Mouse (Mus musculus): ENCODE data around the gene Cyyr1. TPM values are rescaled to one million over a fixed set of nuclear protein-coding genes. Genes with fewer than 3 reads are reported as not detected.

Gene Cyyr1
- polyA plus RNA-seq, 1 experiment from 2014 or later, result 6.0 TPM

DNA sequence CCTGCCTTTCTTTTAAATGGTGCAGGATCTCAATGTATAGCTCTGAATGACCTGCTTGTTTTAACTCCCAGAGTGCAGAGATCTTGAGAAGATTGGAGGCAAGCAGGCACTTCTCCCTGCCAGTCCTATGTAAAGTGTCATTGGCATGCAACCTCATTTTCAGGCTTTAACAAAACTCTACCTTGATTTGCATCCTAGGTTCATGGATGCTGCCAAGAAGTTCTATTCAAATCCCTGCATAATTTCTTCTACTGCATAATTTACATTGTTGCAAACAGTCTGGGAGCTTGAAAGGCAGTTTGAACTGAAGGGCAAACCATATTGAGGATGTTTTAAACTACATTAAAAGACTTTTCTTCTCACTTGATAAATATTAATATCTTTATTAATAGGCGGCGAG is 57.4 kb downstream of the Cyyr1 start:
- H3K4me2 ChIP-seq (ENCODE audit: low read length), result no peak overlapping the region
- WGBS, result 85% methylated on average over 2 of the region's 2 CpGs

DNA sequence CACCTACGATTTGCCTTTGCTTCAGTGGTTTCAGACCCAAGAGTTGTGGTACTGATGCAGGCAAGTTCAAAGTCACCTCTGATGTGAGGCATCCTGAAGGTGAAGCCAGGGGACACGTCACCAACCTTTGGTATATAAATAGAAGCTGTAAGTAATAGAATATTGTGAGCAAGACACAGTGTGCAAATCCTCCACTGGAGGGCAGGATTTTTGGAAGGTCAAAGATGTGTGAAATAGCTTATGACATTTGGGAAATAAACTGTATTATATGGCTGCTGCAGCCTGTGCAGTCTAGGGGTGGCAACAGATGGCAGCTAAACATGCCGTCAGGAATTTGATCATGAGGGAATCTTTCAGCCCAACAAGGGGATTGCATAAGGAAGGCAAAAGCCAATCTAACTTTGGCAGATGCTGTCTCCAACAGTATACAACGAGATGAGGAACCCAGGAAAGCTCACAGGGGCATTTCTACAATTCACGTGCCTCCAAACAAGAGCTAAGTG is 65.0 kb downstream of the Cyyr1 start:
- no peaks in the 10 kb centered on the region for H3K4me1 ChIP-seq (replicated peaks; ENCODE audit: control insufficient read depth, insufficient read depth, low read length)
- no peaks in the 10 kb centered on the region for H3K9me3 ChIP-seq (ENCODE audit: control insufficient read depth, low read length)
- H3K4me3 ChIP-seq (ENCODE audit: low read depth, low read length), result no peak overlapping the region
- DNase-seq (ENCODE audit: low spot score) (no peak), ATAC-seq (replicated peaks; ENCODE audit: low FRiP score, low TSS enrichment, low read depth) (no peak)
- H3K27me3 ChIP-seq (replicated peaks; ENCODE audit: control insufficient read depth, insufficient read depth, low read length), result no peaks in the 10 kb centered on the region
- no peak overlapping the region for H3K4me2 ChIP-seq (ENCODE audit: low read length)
- no peak overlapping the region for H3K27ac ChIP-seq (ENCODE audit: low read depth)
- WGBS, result 76% methylated on average over 5 of the region's 5 CpGs
- no peaks in the 10 kb centered on the region for H3K36me3 ChIP-seq (ENCODE audit: control insufficient read depth, insufficient read depth, low read length)
- H3K9ac ChIP-seq (ENCODE audit: low read length), result no peak overlapping the region

More for the DNA sequence above, 57.4 kb downstream of the Cyyr1 start:
- Histone ChIP-seq H3K9ac (ENCODE audit: low read length) (no peak overlapping the region), H3K9me3 (ENCODE audit: control insufficient read depth, low read length) (no peaks in the 10 kb centered on the region), H3K27ac (ENCODE audit: low read depth) (no peak overlapping the region), H3K4me1 (replicated peaks; ENCODE audit: control insufficient read depth, insufficient read depth, low read length) (no peaks in the 10 kb centered on the region), H3K27me3 (replicated peaks; ENCODE audit: control insufficient read depth, insufficient read depth, low read length) (no peaks in the 10 kb centered on the region), H3K36me3 (ENCODE audit: control insufficient read depth, insufficient read depth, low read length) (no peaks in the 10 kb centered on the region), H3K4me3 (ENCODE audit: low read depth, low read length) (no peak overlapping the region)
- no peak for ATAC-seq (replicated peaks; ENCODE audit: low FRiP score, low TSS enrichment, low read depth)
- no peak for DNase-seq (ENCODE audit: low spot score)

GRCm38 (mm10) chr16:85487266-85487665 is 65.9 kb downstream of the Cyyr1 start:
- no peak overlapping the region for H3K4me3 ChIP-seq (ENCODE audit: low read depth, low read length)
- no peaks in the 10 kb centered on the region for H3K9me3 ChIP-seq (ENCODE audit: control insufficient read depth, low read length)
- WGBS, result 86% methylated on average over 7 of the region's 7 CpGs
- H3K36me3 ChIP-seq (ENCODE audit: control insufficient read depth, insufficient read depth, low read length), result no peaks in the 10 kb centered on the region
- DNase-seq (ENCODE audit: low spot score), result no peak
- no peak overlapping the region for H3K27ac ChIP-seq (ENCODE audit: low read depth)
- H3K9ac ChIP-seq (ENCODE audit: low read length), result no peak overlapping the region
- no peaks in the 10 kb centered on the region for H3K4me1 ChIP-seq (replicated peaks; ENCODE audit: control insufficient read depth, insufficient read depth, low read length)
- no peaks in the 10 kb centered on the region for H3K27me3 ChIP-seq (replicated peaks; ENCODE audit: control insufficient read depth, insufficient read depth, low read length)
- H3K4me2 ChIP-seq (ENCODE audit: low read length), result no peak overlapping the region
- ATAC-seq (replicated peaks; ENCODE audit: low FRiP score, low TSS enrichment, low read depth), result no peak

- WGBS, result 94% methylated on average over 4 of the region's 4 CpGs
- H3K4me1 ChIP-seq (replicated peaks; ENCODE audit: control insufficient read depth, insufficient read depth, low read length), result no peaks in the 10 kb centered on the region
- H3K9me3 ChIP-seq (ENCODE audit: control insufficient read depth, low read length), result no peaks in the 10 kb centered on the region
- DNase-seq (ENCODE audit: low spot score) (no peak), ATAC-seq (replicated peaks; ENCODE audit: low FRiP score, low TSS enrichment, low read depth) (no peak)
- no peak overlapping the region for H3K9ac ChIP-seq (ENCODE audit: low read length)
- no peaks in the 10 kb centered on the region for H3K27me3 ChIP-seq (replicated peaks; ENCODE audit: control insufficient read depth, insufficient read depth, low read length)
- H3K4me3 ChIP-seq (ENCODE audit: low read depth, low read length), result no peak overlapping the region
- H3K36me3 ChIP-seq (ENCODE audit: control insufficient read depth, insufficient read depth, low read length), result no peaks in the 10 kb centered on the region
- no peak overlapping the region for H3K27ac ChIP-seq (ENCODE audit: low read depth)
- H3K4me2 ChIP-seq (ENCODE audit: low read length), result no peak overlapping the region
Measured at GRCm38 (mm10) chr16:85484557-85484956, 68.6 kb downstream of the Cyyr1 start.

DNA sequence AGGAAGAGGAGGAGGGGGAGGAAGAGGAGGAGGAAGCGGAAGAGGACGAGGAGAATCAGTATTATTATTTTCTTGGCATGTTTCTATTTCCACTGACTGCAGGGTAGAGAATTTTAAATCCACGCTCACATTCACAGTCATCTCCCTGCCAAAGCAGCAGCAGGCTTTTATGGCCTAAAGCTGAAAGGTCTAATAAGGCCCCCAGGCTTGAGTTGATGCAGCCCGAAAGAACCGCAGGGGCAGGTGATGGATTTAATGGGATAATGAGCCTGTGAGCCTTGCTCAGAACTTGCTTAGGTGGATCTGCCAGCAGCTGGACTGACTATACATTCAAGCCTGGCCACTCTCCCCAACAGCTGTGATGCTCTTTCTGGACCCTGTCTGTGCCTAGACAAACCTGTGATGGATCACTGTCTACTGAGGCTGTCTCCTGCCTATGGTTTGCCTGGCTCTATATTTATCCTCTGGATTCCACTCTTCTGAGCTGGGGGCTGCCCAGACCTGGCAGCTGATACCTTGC is 78.6 kb downstream of the Cyyr1 start:
- H3K36me3 ChIP-seq (ENCODE audit: control insufficient read depth, insufficient read depth, low read length), result no peaks in the 10 kb centered on the region
- H3K27me3 ChIP-seq (replicated peaks; ENCODE audit: control insufficient read depth, insufficient read depth, low read length), result no peaks in the 10 kb centered on the region
- ATAC-seq (replicated peaks; ENCODE audit: low FRiP score, low TSS enrichment, low read depth), result no peak

DNA sequence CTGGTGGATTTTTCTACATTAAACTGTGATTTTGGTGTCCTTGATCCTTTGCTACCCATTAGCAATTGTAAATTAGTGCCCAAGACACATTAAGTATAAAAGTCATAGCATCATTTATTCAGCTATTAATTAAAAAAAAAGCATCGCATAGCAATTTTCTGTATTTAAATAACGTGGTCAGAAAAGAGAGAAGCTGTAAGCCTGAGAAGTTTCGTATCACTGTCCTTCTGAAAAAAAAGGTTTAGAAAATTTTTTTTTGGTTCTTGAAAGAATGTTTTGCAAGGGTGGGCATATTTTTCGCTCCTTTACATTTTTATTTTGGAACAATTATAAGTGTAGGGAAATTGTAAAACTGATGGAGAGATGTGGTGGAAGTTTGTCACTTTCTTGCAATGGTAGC is 83.1 kb downstream of the Cyyr1 start:
- H3K9me3 ChIP-seq (ENCODE audit: control insufficient read depth, low read length), result no peaks in the 10 kb centered on the region
- H3K4me2 ChIP-seq (ENCODE audit: low read length), result no peak overlapping the region
- 91% methylated on average over 4 of the region's 4 CpGs for WGBS
- ATAC-seq (replicated peaks; ENCODE audit: low FRiP score, low TSS enrichment, low read depth) (no peak), DNase-seq (ENCODE audit: low spot score) (no peak)
- H3K4me1 ChIP-seq (replicated peaks; ENCODE audit: control insufficient read depth, insufficient read depth, low read length), result no peaks in the 10 kb centered on the region
- no peak overlapping the region for H3K9ac ChIP-seq (ENCODE audit: low read length)
- H3K36me3 ChIP-seq (ENCODE audit: control insufficient read depth, insufficient read depth, low read length), result no peaks in the 10 kb centered on the region
- H3K27ac ChIP-seq (ENCODE audit: low read depth), result no peak overlapping the region
- H3K4me3 ChIP-seq (ENCODE audit: low read depth, low read length), result no peak overlapping the region
- no peaks in the 10 kb centered on the region for H3K27me3 ChIP-seq (replicated peaks; ENCODE audit: control insufficient read depth, insufficient read depth, low read length)

More for the DNA sequence above, 78.6 kb downstream of the Cyyr1 start:
- H3K4me2 ChIP-seq (ENCODE audit: low read length), result no peak overlapping the region
- no peaks in the 10 kb centered on the region for H3K9me3 ChIP-seq (ENCODE audit: control insufficient read depth, low read length)
- H3K4me1 ChIP-seq (replicated peaks; ENCODE audit: control insufficient read depth, insufficient read depth, low read length), result no peaks in the 10 kb centered on the region
- no peak overlapping the region for H3K9ac ChIP-seq (ENCODE audit: low read length)
- H3K4me3 ChIP-seq (ENCODE audit: low read depth, low read length), result no peak overlapping the region
- no peak overlapping the region for H3K27ac ChIP-seq (ENCODE audit: low read depth)
- WGBS, result 60% methylated on average over 5 of the region's 5 CpGs
- DNase-seq (ENCODE audit: low spot score), result no peak

DNA sequence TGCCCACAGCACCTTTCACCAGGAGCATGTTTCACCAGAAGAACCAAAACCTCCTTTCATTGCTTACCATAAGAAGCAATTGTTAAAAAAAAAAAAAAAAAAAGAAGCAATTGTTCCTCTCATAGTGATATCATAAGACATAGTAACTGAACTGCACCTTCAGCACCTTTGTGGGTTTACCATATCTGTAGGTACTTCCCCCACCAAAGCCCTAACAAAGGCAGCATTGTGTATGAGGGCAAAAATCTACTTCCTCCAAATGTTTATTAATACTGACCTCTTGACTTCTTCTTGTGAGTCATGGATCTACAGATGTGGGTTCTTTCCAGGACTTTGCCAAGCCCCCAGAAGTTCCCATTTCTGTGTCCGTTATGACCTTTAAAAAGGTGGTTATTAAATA is 98.2 kb downstream of the Cyyr1 start:
- no peaks in the 10 kb centered on the region for H3K27me3 ChIP-seq (replicated peaks; ENCODE audit: control insufficient read depth, insufficient read depth, low read length)
- no peak overlapping the region for H3K9ac ChIP-seq (ENCODE audit: low read length)

GRCm38 (mm10) chr16:85446306-85446705 is 106.9 kb downstream of the Cyyr1 start:
- ATAC-seq (replicated peaks; ENCODE audit: low FRiP score, low TSS enrichment, low read depth), result no peak
- Histone ChIP-seq H3K4me1 (replicated peaks; ENCODE audit: control insufficient read depth, insufficient read depth, low read length) (no peaks in the 10 kb centered on the region; the same call in 1 of the 2 replicates), H3K27ac (ENCODE audit: low read depth) (peak overlapping the region; percentile 2; the same call in 1 of the 2 replicates), H3K4me2 (ENCODE audit: low read length) (no peak overlapping the region), H3K36me3 (ENCODE audit: control insufficient read depth, insufficient read depth, low read length) (no peaks in the 10 kb centered on the region), H3K9me3 (ENCODE audit: control insufficient read depth, low read length) (no peaks in the 10 kb centered on the region), H3K4me3 (ENCODE audit: low read depth, low read length) (no peak overlapping the region), H3K27me3 (replicated peaks; ENCODE audit: control insufficient read depth, insufficient read depth, low read length) (no peaks in the 10 kb centered on the region), H3K9ac (ENCODE audit: low read length) (no peak overlapping the region)
- WGBS, result 31% methylated on average over 1 of the region's 1 CpGs
- no peak for DNase-seq (ENCODE audit: low spot score)

More for the DNA sequence above, 98.2 kb downstream of the Cyyr1 start:
- ATAC-seq (replicated peaks; ENCODE audit: low FRiP score, low TSS enrichment, low read depth) (no peak), DNase-seq (ENCODE audit: low spot score) (no peak)
- H3K27ac ChIP-seq (ENCODE audit: low read depth), result no peak overlapping the region
- no peaks in the 10 kb centered on the region for H3K9me3 ChIP-seq (ENCODE audit: control insufficient read depth, low read length)
- H3K4me2 ChIP-seq (ENCODE audit: low read length), result no peak overlapping the region
- no peaks in the 10 kb centered on the region for H3K36me3 ChIP-seq (ENCODE audit: control insufficient read depth, insufficient read depth, low read length)
- no peak overlapping the region for H3K4me3 ChIP-seq (ENCODE audit: low read depth, low read length)
- H3K4me1 ChIP-seq (replicated peaks; ENCODE audit: control insufficient read depth, insufficient read depth, low read length), result no peaks in the 10 kb centered on the region
- WGBS, result 76% methylated on average over 1 of the region's 1 CpGs

DNA sequence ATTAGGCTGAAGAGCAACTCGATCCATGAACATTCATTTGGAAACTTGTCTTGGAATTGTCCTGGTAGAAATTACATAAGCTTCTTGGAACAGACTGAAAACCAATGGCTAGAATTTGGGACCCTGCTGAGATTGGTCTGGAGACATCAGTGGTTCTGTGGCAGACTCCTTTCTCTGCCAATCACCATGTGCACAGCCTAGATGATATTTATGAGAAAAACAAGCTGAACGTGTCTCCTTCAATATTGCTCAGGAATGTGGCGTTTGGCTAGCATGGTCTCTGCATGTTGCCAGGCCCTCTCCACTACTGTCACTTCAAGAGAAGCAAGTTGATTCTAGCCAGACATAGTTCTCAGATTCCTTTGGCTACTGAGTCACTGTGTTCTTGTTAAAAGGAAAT is 107.4 kb downstream of the Cyyr1 start:
- Histone ChIP-seq H3K9me3 (ENCODE audit: control insufficient read depth, low read length) (no peaks in the 10 kb centered on the region), H3K27ac (ENCODE audit: low read depth) (peak overlapping the region; percentile 2; the same call in 1 of the 2 replicates), H3K9ac (ENCODE audit: low read length) (no peak overlapping the region), H3K4me3 (ENCODE audit: low read depth, low read length) (no peak overlapping the region), H3K4me2 (ENCODE audit: low read length) (no peak overlapping the region), H3K27me3 (replicated peaks; ENCODE audit: control insufficient read depth, insufficient read depth, low read length) (no peaks in the 10 kb centered on the region), H3K36me3 (ENCODE audit: control insufficient read depth, insufficient read depth, low read length) (no peaks in the 10 kb centered on the region), H3K4me1 (replicated peaks; ENCODE audit: control insufficient read depth, insufficient read depth, low read length) (no peaks in the 10 kb centered on the region; the same call in 1 of the 2 replicates)
- WGBS, result 55% methylated on average over 3 of the region's 3 CpGs
- ATAC-seq (replicated peaks; ENCODE audit: low FRiP score, low TSS enrichment, low read depth) (no peak), DNase-seq (ENCODE audit: low spot score) (no peak)

Data from intestine, embryonic 14.5 days (tissue).